Comparison of ENCODE assay signal across 8 mouse cellular contexts in the genomic region with DNA sequence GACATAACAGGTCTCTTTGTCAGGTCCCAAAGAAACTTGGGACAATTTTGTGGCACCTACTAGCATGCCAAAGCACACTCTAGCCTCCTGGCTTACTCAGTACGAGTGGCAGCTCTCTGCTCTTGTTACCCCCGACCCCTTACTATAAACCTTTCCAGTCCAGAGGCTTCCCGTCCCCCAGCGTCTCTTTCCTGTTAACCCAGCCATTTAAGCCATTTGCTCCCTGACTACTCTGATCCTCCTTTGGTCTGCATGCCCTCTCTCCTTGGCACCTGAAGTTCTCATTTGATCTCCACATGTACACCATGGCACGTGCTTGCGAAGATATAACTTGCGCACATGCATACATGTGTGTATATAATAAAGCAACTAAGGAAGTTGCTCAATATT. TPM values are rescaled to one million over a fixed set of nuclear protein-coding genes. Genes with fewer than 3 reads are reported as not detected.
DNase-seq lines count a peak whose midpoint lies in the region; ATAC-seq lines count a peak whose summit lies in the region.

No protein-coding gene starts in this region.

- DNase-seq in cerebellum, adult 11-12 months: peak; percentile 60
- DNase-seq in cerebellum, adult 11 months: no peak
- no peak for DNase-seq in spleen, postnatal 10 days (ENCODE audit: low spot score in 2 of 2)

- H3K9ac ChIP-seq in limb, embryonic 12.5 days (replicated peaks): peak overlapping the region; percentile 51
- peak overlapping the region; percentile 83 for H3K9ac ChIP-seq in stomach, embryonic 16.5 days (ENCODE audit: low read length)

- H3K27ac ChIP-seq in limb, embryonic 12.5 days: peak overlapping the region; percentile 96
- peak overlapping the region; percentile 99 for H3K27ac ChIP-seq in stomach, embryonic 16.5 days (ENCODE audit: low read length)

- H3K9me3 ChIP-seq in megakaryocyte, embryonic 14.5 days: no peaks in the 10 kb centered on the region
- H3K9me3 ChIP-seq in limb, embryonic 12.5 days: no peaks in the 10 kb centered on the region
- no peaks in the 10 kb centered on the region for H3K9me3 ChIP-seq in stomach, embryonic 16.5 days (replicated peaks; ENCODE audit: control insufficient read depth, low read length)

- H3K36me3 ChIP-seq in megakaryocyte, embryonic 14.5 days (replicated peaks; ENCODE audit: low read length): peaks cover 18% of the 10 kb centered on the region
- H3K36me3 ChIP-seq in limb, embryonic 12.5 days: no peaks in the 10 kb centered on the region
- 0 out of 2 replicates have a peak, but pooled peaks cover 3% of the 10 kb centered on the region for H3K36me3 ChIP-seq in stomach, embryonic 16.5 days (ENCODE audit: control insufficient read depth, insufficient read depth, low read length)

- ATAC-seq in megakaryocyte, adult 5-6 weeks (ENCODE audit: poor library complexity, severe bottlenecking): no peak
- ATAC-seq in limb, embryonic 12.5 days (ENCODE audit: insufficient number of reproducible peaks, insufficient read depth, low FRiP score, low TSS enrichment, low read depth): no peak
- ATAC-seq in stomach, embryonic 16.5 days (ENCODE audit: insufficient read depth, low FRiP score): no peak
- ATAC-seq in inflammation-experienced regulatory T-cells, adult 6 months: no peak

- H3K4me1 ChIP-seq in megakaryocyte, embryonic 14.5 days: peaks cover 47% of the 10 kb centered on the region
- H3K4me1 ChIP-seq in limb, embryonic 12.5 days (replicated peaks): peaks cover 31% of the 10 kb centered on the region
- H3K4me1 ChIP-seq in stomach, embryonic 16.5 days (ENCODE audit: control insufficient read depth, insufficient read depth, low read length): peaks cover 33% of the 10 kb centered on the region

- WGBS in limb, embryonic 12.5 days: 51% methylated on average over 7 of the region's 7 CpGs
- 40% methylated on average over 7 of the region's 7 CpGs for WGBS in stomach, embryonic 16.5 days

- H3K27me3 ChIP-seq in megakaryocyte, embryonic 14.5 days (replicated peaks): peaks cover 5% of the 10 kb centered on the region
- H3K27me3 ChIP-seq in limb, embryonic 12.5 days: peaks cover 17% of the 10 kb centered on the region
- H3K27me3 ChIP-seq in stomach, embryonic 16.5 days (ENCODE audit: control insufficient read depth, insufficient read depth, low read length): no peaks in the 10 kb centered on the region

- peak overlapping the region; percentile 65 for H3K4me2 ChIP-seq in limb, embryonic 12.5 days
- H3K4me2 ChIP-seq in stomach, embryonic 16.5 days (ENCODE audit: low read depth, low read length): peak overlapping the region; percentile 67

- peak overlapping the region; percentile 94 for H3K4me3 ChIP-seq in megakaryocyte, embryonic 14.5 days (replicated peaks)
- peak overlapping the region; percentile 56 for H3K4me3 ChIP-seq in limb, embryonic 12.5 days (replicated peaks)
- H3K4me3 ChIP-seq in stomach, embryonic 16.5 days (replicated peaks; ENCODE audit: low read length): peak overlapping the region; percentile 80

RNA-seq across cellular contexts. Expression of gene Abhd11, which starts 1.4 kb away (rescaled TPM):
- 23.7 and 34.3 TPM in 2 replicates for polyA plus RNA-seq in megakaryocyte, embryonic 14.5 days (2012; ENCODE audit: insufficient read depth, low replicate concordance)
- total RNA-seq in megakaryocyte, adult 5-6 weeks (2015): 52.5 and 55.0 TPM in 2 replicates
- 22.9 and 32.7 TPM in 2 replicates for total RNA-seq in megakaryocyte, adult 5-6 weeks (2017)
- 32.6 and 36.7 TPM in 2 replicates for polyA plus RNA-seq in limb, embryonic 12.5 days (2016; fragmentation: Nextera tagmentation; extraction: Ambion mirVana)
- 70.7 and 73.9 TPM in 2 replicates for polyA plus RNA-seq in stomach, embryonic 16.5 days (2015; fragmentation: Nextera tagmentation; extraction: Ambion mirVana)
- polyA plus RNA-seq in inflammation-experienced regulatory T-cells, adult 6 months (2017; shearing (Covaris generic)): 10 to 100 TPM; 26.7 to 80.0 (median 60.4) TPM

RNA-seq across cellular contexts. Expression of gene Stx1a, which starts 13.0 kb away (rescaled TPM):
- polyA plus RNA-seq in megakaryocyte, embryonic 14.5 days (2012; ENCODE audit: insufficient read depth, low replicate concordance): 1.1 and 1.6 TPM in 2 replicates
- 0.09 TPM in 1 of 2 replicates, not detected in the other for total RNA-seq in megakaryocyte, adult 5-6 weeks (2015)
- total RNA-seq in megakaryocyte, adult 5-6 weeks (2017): not detected in 2 replicates
- polyA plus RNA-seq in limb, embryonic 12.5 days (2016; fragmentation: Nextera tagmentation; extraction: Ambion mirVana): 9.7 and 10.8 TPM in 2 replicates
- polyA plus RNA-seq in stomach, embryonic 16.5 days (2015; fragmentation: Nextera tagmentation; extraction: Ambion mirVana): 12.5 and 14.0 TPM in 2 replicates
- 10 to 100 TPM in 2 of 3 experiments, 1 to 10 TPM in 1; 4.4 to 24.9 (median 20.8) TPM for polyA plus RNA-seq in inflammation-experienced regulatory T-cells, adult 6 months (2017; shearing (Covaris generic))

RNA-seq across cellular contexts. Expression of gene Cldn3, which starts 24.3 kb away (rescaled TPM):
- 0.64 and 3.8 TPM in 2 replicates for polyA plus RNA-seq in megakaryocyte, embryonic 14.5 days (2012; ENCODE audit: insufficient read depth, low replicate concordance)
- not detected in 2 replicates for total RNA-seq in megakaryocyte, adult 5-6 weeks (2015)
- total RNA-seq in megakaryocyte, adult 5-6 weeks (2017): not detected in 2 replicates
- 4.7 and 5.8 TPM in 2 replicates for polyA plus RNA-seq in limb, embryonic 12.5 days (2016; fragmentation: Nextera tagmentation; extraction: Ambion mirVana)
- 83.9 and 89.2 TPM in 2 replicates for polyA plus RNA-seq in stomach, embryonic 16.5 days (2015; fragmentation: Nextera tagmentation; extraction: Ambion mirVana)
- not detected for polyA plus RNA-seq in inflammation-experienced regulatory T-cells, adult 6 months (2017; shearing (Covaris generic))

RNA-seq across cellular contexts. Expression of gene Dnajc30, which starts 53.7 kb away (rescaled TPM):
- 42.1 and 116 TPM in 2 replicates for polyA plus RNA-seq in megakaryocyte, embryonic 14.5 days (2012; ENCODE audit: insufficient read depth, low replicate concordance)
- total RNA-seq in megakaryocyte, adult 5-6 weeks (2015): 15.5 and 16.3 TPM in 2 replicates
- 3.5 and 10.0 TPM in 2 replicates for total RNA-seq in megakaryocyte, adult 5-6 weeks (2017)
- polyA plus RNA-seq in limb, embryonic 12.5 days (2016; fragmentation: Nextera tagmentation; extraction: Ambion mirVana): 31.1 and 31.3 TPM in 2 replicates
- 32.6 and 33.3 TPM in 2 replicates for polyA plus RNA-seq in stomach, embryonic 16.5 days (2015; fragmentation: Nextera tagmentation; extraction: Ambion mirVana)
- polyA plus RNA-seq in inflammation-experienced regulatory T-cells, adult 6 months (2017; shearing (Covaris generic)): 10 to 100 TPM; 18.9 to 32.0 (median 30.4) TPM

RNA-seq across cellular contexts. Expression of gene Bud23, which starts 54.4 kb away (rescaled TPM):
- 67.0 and 146 TPM in 2 replicates for polyA plus RNA-seq in megakaryocyte, embryonic 14.5 days (2012; ENCODE audit: insufficient read depth, low replicate concordance)
- total RNA-seq in megakaryocyte, adult 5-6 weeks (2015): 29.4 and 34.2 TPM in 2 replicates
- 24.2 and 27.6 TPM in 2 replicates for total RNA-seq in megakaryocyte, adult 5-6 weeks (2017)
- 150 and 151 TPM in 2 replicates for polyA plus RNA-seq in limb, embryonic 12.5 days (2016; fragmentation: Nextera tagmentation; extraction: Ambion mirVana)
- 94.8 and 105 TPM in 2 replicates for polyA plus RNA-seq in stomach, embryonic 16.5 days (2015; fragmentation: Nextera tagmentation; extraction: Ambion mirVana)
- polyA plus RNA-seq in inflammation-experienced regulatory T-cells, adult 6 months (2017; shearing (Covaris generic)): 10 to 100 TPM; 63.3 to 71.1 (median 67.0) TPM

Comparison
In these comparisons a context has a peak if more than half of its experiments do, and no peak if none do; other contexts are left out.
1. RNA of gene Cldn3, which starts 24.3 kb away (polyA plus RNA-seq): 83.9 to 89.2 TPM in stomach, embryonic 16.5 days; 4.7 to 5.8 TPM in limb, embryonic 12.5 days, 0.64 to 3.8 TPM in megakaryocyte, embryonic 14.5 days and not detected in inflammation-experienced regulatory T-cells, adult 6 months; every median in the first group is over 10 times any median in the second.
2. Peak in every context shown above with its lines, with median percentiles within 50 percentile points of each other: H3K4me3 ChIP-seq.